Mouse (Mus musculus) B cell, adult (primary cell): ENCODE data around the gene Cep85l. TPM values are rescaled to one million over a fixed set of nuclear protein-coding genes. Genes with fewer than 3 reads are reported as not detected.

Experiments
- total RNA-seq: library from RNA; stranded (reverse); gene quantifications from 4 replicates; pipeline ENCODE4 v1.2.4, GENCODE M21; 2023; ENCODE audit not compliant: inconsistent age

Gene Cep85l
- total RNA-seq: 13.0 to 17.0 TPM (median 15.0 TPM) in 4 replicates

GRCm38 (mm10) chr10:53379709-53380106 lies at the start of gene Cep85l:
Gene Cep85l (minus strand): TSS chr10:53379947.

GRCm38 (mm10) chr10:53337162-53337923 lies 42.4 kb downstream of the Cep85l start, which contains the start of gene Pln:
Gene Pln (plus strand): TSS chr10:53337667.

Other genes with a start within 250 kb of the Cep85l start
- gene Pln, start 42.3 kb downstream of the Cep85l start, total RNA-seq: not detected in 4 replicates
- 23.4 to 33.8 TPM (median 25.3 TPM) in 4 replicates for gene Asf1a, start 216.8 kb upstream of the Cep85l start, total RNA-seq